Mouse (Mus musculus): ENCODE results near the gene P4hb.
"Not testable (repeated sequence)": the region's sequence is repeated elsewhere in the genome, so short reads cannot be mapped to it uniquely, and the experiment has no call there.

P4hb gene

DNA sequence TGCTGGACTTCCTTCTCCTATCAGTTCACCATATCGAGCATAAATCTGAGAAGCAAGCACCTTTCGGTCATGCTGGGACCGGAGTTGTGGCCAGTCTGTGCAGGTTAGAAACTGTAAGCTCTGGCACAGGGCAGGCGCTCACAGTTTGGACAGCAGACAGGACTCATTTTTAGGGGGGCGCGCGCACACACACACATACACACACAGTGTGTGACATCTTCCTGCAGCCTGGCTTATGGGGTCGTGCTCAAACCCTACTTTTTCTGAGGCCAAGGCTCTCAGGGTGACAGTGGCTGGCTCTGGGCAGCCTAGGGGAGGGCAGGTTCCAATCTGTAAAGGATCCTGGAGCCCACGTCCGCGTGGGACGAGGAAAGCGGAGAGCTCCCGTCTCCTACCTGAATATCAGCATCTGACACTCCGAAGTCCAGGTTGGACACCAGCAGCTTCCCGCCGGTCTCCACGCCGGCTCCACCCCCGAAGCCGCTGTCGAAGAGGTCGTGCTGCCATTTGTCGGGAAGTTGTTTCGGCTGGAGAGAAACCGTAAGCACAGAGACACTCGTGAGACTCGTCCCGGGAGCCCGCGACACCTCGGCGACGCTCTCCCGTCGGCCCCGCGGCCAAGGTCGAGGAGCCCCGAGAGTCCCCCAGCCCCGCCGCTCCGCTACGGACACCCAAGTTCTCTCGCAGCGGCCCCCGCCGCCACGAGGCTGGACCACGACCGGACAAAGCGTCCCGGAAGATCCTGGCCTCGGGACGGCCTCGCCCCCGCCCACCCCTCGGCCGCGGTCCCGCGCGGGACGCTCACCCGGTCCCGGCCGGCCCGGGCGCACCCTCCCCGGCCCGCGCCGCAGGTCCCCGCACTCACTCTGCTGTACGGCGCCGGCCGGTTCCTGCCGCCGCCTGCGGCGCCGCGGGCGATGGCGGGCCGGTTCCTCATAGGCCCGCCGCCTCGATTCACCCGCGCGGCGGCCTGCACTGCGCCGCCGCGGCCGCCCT is 24.5 kb upstream of the P4hb start:
- no peak for DNase-seq

DNA sequence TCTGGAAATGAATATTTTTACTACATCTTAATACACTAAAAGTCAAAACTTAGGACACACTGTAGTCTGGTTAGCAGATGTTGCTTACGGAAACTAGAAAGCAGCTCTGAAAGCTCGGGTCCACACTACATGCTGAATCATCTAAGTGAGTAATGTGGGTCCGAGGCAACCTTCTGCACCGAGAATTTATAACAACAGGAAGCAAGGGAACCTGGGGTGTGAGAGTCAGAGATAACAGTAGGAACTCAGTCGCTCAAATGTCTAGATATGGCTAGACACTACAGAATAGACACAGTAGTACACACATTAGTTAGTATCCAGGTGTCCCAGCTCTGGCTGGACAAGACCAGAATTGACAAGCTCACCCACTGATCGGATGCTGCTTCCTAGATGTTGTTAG is 15.5 kb upstream of the P4hb start:
- DNase-seq, result no peak

DNA sequence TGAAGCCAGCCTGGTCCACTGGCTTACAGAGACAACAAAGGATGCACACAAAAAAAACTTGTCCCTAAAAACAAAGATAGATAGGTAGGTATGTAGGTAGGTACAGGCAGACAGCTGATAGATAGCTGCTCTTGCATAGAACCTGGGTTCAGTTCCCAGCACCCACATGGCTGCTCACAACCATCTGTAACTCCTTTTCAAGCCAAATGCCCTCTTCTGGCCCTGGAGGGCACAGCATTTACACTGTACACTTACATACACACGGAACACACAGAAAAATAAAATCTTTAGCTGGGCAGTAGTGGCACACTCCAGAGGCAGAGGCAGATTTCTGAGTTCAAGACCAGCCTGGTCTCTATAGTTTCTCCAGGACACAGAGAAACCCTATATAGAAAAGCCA is 10.9 kb upstream of the P4hb start:
- DNase-seq, result no peak

DNA sequence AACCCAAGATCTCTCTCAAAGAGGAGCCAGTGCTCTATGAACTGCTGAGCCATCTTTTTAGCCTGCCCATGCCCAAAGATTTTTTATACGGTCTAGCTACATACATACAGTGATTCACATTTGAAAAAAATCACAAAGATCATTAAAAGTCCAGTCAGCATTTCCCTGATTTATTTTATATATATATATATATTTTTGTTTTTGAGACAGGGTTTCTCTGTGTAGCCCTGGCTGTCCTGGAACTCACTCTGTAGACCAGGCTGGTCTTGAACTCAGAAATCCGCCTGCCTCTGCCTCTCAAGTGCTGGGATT is 9.9 kb upstream of the P4hb start:
- DNase-seq, result not testable (repeated sequence)

DNA sequence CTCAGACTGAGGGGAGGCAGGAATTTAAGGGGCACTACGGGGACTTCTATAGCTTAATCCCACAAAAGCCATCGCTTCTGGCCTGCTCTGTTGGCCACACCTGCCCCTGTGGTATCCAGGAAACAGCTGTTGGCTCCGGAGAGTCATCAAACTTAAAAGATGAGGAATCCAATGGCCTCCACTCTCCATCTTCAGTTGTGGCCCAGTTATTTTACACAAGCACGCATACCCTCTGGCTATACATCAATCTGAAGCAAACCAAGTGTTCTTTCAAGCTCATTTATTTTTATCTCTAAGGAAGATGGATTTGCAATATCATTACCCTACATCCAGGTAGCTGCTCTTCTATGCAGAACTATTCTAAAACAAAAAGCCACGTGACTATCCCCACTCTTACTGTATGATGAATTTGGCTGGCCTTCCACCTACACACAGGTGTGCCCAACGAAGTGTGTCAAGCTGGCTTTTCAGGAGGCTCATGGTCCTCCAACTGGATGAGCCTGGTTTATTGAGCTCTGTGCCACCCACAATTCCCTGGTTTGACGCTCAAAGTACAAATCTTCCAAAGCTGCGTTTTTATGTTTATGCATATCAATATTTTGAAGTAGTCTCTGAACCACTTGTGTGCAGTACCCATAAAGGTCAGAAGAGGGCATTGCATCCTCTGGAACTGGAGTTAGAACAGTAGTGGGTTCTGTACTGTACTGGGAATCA is 9.4 kb upstream of the P4hb start:
- DNase-seq, result no peak

DNA sequence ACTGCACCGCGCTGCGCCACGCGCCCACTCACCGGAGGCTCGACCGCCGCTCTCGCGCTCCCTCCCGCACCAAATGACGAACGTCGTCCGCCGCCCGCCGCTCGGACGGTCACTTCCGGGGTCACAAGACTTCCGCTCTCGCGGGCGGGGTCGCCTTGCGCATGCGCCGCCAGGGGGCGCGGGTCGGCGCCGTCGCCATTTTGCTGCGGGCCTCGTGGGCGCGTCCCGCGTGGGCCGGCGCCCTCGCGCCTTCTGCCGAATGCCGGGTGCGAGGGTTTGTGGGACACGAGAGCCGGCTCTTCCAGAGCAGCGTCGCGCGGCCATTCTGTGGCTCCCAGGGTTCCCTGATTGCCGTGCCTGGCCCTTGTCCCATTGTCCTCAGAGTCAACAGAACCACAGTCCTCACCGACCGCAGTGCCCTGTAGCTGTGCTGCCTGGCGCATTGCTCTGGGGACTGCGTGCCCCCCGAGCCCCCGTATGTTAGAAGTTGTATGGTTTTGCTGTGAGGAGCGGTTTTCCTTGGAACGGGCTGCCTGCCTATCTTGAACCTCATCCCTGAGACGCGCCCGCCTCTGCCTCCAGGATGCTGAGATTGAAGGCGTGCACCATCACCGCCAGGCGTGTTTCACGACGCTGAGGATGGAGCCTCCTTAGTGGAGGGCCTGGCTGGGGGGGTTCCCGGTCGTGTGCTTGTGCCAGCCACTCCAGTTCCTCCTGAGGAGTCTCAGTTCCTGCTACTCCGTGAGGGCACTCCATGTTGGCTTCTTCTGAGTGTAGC is 8.6 kb upstream of the P4hb start, which contains the start of gene Arhgdia:
TSS of gene Arhgdia (minus strand) at position 135 of the 778 bp plus-strand sequence.
- peak; percentile 86 for DNase-seq

DNA sequence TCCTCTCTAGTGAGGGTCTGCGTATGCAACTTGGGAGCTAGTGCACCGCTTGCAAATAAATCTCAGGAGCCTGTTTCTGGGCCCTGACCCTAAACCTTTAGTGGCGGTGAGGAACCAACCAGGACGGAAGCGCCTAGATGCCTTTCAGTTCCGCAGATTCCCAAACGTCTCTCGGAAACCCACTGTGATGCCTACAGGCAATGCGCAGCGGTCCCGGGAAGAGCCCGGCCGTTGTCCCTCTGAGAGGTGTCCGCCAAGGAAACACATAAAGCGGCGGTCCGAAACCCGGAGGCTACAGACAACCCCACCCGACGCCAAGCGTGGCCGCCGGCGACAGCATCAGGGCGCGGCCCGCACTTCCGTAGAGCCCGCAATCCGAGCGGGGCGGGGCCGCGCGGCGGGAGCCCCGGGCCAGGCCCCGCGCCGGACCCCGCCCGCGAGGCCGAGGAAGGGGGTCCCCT is 7.8 kb upstream of the P4hb start:
- peak; percentile 31 for DNase-seq

DNA sequence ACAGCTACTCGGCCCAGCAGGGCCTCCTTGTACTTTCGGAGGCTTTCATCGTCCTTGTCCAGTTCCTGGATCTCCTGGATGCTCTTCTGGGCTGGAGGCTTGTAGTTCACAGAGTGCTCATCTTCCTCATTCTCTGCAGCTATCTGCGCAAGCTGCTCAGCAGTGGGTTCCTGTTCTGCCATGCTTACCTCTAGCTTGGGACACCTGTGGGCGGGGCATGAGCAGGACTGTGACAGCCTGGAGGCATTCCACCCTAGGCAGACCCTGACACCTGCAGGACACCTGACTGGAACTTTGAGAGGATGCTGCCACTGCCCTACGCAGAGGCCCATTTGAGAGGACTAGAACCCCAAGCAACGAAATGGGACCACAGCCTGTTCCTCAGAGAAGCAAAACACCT is 7.1 kb upstream of the P4hb start:
- DNase-seq, result peak; percentile 35

DNA sequence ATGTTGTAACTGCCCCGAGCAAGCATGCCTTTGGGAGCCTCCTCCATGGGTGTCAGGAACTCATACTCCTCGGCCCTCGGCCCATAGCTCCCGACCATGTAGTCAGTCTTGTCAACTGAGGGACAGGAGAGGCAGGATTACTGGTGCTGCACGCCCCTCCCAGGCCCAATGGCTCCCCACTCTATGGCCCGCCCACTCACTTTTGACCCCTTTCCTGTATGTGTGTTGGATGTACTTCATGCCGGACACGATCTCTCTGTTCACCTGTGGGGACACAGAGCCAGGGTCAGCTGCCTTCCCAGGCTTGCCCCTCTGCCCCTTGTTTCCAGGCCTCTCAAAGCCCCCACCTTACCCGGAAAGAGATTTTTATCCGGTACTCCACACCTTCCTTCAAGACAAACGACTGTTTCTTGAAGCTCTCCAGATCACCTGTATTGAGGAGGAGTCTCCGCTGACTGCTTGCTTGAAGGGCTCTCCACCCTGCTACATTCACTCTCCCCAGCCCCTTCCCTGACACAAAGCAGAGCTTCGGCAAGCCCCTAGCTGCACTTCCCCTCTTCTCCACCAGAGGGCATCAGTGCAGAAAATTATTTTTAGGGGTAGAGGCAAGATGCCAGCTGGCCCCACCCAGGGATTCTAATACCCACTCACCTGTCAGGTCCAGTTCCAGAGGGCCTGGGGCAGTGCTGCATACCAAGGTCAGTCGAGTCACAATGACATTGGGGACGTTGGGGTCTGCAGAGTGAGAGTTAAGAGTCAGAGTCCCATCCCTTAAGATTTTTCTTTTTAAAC is 6.5 kb upstream of the P4hb start:
- peak; percentile 44 for DNase-seq

DNA sequence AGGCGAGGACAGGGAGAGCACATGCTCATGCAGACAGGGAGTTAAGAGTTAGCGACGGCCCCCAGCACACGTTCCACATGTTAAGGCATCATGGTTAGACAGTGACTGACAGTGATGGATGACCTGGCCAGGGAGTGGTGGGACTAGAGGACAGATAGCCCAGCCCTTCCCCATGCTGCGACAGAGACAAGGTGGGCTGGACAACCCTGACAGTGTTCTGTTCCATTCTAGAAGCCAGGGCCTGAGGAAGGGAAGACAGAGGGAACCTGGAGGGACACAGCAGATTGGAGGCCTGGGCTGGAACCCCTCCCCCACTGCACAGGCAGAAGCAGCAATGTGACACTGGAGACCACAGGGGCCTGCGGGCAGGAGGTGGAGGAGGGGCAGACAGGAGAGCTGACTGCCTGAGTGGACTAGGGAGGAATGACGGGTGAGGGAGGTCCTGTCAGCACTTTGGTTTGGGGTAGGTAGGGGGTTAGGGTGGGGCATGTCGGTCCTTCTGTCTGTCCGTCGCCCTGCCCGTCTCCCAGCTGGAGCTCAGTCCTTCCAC is 5.7 kb upstream of the P4hb start:
- DNase-seq, result no peak

DNA sequence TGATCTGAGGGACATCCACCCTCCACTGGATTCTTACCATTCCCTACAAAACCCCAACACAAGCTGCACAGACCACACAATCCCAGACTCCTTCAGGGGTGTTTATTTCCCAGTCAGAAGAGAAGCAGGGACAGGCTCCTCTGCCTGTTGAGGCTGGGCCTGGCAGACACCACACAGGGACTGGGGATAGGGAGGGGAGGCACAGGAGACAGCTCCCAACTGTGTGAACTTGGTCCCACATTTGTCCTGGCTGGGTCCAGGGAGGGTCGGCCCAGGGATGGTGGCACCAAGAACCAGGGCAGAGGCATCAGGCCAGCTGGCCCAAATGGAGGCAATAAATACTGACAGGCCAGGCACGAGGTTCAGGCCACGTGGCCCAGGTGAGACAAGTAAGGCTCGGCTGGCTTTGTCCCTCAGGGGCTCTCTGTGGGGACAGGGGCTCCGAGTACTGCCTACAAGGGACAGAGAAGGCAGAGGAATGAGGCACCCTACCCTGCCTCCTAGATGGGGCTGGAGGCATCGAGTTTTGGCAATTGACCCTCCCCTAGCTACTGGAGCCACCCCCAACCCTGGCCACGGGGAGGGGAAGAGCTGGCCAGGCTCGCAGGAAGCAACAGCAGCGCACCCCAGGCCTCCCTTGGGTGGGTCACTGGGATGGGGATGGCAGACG is 5.1 kb upstream of the P4hb start:
- DNase-seq, result no peak

DNA sequence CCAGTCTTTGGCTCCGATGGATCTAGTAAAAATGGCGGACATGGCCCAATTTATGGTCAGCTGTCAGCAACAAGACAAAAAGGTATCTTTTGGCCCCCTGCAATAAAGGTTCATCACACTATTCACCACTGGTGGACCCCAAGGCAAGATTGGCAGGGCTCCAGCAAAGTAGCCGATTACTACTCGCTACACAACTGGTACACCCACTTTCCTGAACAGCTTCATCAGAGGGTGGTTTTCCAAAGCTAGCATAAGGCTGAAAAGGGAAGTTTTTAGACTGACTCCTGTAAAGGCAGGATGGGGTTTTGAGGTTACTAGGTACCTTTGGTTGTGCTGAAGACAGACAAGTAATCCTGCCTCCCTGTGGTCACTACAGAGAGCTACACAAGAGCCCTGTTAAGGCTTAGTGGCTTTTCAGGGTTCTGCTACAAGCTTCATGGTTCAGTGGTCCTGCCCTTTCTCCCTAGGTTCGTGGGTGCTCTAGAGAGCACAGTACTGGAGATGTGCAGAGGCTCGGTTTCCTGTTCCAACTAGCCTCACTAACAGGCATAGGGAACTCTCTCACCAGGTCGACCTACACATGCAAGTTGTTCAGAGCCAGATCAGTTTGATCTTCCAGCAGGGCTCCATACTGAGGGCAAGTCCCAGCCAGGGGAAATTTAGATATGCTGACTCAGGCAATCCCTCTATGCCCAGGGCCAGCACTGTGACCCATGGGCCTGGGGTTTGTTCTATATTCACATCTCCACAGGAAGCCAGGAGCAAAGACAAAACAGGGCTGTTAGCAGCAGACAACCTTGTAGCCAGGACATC is 4.4 kb upstream of the P4hb start:
- DNase-seq, result no peak

DNA sequence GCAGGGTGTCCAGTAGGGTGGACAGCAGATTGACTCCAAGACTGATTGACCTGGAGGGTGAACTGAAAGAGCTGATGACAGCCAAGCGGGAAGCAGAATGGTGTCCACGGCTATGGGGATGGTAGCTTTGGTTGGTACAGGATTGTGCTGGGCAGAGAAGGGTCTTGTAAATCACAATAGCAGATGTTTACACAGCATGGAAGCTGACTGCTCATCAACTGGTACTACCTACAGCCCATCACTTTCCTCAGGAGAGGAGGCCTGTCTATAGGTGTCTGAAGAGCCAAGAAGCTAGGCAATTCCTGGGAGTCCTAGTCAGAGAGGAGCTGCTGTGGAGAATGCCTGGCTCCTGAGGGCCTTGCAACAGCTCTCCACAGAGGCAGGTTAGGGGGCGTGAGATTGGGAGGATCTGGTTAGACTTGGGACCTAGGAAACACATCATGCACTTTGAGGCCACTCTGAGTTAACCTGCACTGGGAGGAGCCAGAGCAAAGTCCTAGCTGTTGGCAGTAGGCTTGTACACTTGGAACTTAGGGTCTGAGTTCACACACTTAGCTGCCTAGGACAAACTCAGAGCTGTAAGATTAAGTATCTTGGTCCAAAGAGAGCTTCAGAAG is 3.4 kb upstream of the P4hb start:
- no peak for DNase-seq

DNA sequence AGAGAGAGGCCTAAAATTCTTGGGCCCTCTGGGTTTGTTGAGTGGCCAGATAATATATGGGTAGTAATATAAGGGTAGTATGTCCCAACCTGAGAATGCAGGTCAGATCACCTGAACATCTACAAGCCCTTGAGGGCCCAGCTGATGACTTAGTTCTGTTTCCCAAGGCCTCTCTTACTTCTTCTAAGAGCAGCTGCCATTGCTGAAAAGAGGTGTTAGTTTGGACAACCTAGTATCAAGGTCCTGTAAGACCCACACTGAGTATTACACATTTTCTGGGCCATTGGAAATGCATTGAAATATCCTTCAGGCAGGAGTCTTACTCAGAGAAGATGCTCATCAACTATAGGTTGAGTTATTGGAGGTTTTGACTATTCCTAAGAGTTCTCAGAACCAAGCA is 2.9 kb upstream of the P4hb start:
- DNase-seq, result no peak

DNA sequence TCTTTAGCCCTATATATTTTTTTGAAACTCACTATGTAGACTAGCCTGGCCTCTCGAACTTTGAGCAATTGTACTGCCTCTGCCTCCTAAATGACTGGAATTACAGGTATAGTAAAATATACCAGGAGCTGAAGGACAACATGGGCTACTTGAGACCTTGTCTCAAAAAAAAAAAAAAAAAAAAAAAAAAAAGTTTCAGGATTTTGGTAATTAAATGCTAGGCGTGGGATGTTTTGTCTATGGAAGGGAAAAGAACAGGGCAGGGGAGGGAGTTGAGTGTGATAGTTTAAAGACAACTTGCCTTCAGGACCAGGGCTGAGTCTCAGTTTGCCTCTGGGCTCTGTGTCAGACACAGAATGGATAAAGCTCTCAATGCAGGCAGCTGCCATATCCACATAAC is 2.0 kb upstream of the P4hb start:
- DNase-seq, result no peak

DNA sequence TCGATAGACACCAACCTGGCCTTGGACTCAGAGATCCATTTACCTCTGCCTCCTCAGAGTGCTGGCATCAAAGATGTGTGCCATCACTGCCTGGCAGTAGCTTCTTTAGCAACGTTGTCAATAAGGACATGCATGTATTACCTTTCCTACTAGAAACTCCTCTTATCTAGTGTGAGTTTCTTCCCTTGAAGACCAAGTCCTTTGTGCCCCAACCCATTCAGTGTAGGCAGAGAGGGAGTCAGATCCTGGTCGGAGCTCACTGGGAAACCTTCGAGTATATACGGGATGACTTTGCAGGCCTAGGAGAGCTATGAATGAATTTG is 1.2 kb upstream of the P4hb start:
- no peak for DNase-seq

DNA sequence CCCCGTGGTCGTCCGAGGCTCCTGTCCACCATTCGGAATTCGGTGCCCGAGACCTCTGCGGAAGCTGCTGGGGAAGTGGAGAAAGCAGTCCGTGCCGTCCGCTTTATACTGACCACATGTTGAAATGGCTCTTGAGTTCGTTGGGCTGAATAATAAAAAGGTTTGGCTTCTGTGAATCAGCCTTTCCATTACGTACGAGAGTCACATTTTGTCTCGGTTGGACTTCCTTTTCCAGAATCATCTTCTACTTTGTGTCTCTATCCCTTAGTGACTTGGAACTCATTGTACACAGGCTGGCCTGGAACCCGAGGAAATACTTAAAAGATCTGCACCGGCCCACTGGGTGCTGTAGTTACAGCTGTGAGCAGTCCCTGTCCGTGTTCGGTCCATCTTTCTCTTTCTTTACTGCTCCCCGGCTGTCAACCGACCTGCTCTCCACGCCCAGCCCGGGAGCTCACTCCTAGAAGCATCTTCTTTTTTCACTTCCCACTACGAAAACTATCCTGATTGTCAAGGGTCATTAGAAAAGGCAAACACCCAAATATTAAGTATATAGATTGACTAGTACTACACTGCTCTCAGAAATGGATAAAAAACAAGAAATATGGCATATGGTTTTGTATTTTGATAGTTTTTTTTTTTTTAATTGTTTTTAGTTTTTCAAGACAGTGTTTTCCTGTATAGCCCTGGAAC is 678 bp upstream of the P4hb start:
- DNase-seq, result no peak

DNA sequence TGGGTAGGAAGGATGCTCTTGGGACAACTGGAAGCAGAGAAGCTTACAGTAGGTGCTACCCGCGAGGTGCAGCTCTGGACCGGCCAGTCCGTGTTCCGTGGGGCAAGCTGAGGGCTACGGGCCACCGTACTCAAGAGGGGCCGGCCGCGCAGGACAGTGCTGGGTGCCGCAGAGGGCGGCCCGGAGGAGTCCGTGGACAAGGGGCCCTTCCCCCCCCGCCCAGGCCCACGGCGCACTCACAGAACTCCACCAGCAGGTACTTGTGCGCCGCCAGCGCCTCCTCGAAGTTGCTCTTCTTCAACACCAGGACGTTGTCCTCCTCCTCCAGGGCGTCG is 669 bp downstream of the P4hb start:
- DNase-seq, result no peak

DNA sequence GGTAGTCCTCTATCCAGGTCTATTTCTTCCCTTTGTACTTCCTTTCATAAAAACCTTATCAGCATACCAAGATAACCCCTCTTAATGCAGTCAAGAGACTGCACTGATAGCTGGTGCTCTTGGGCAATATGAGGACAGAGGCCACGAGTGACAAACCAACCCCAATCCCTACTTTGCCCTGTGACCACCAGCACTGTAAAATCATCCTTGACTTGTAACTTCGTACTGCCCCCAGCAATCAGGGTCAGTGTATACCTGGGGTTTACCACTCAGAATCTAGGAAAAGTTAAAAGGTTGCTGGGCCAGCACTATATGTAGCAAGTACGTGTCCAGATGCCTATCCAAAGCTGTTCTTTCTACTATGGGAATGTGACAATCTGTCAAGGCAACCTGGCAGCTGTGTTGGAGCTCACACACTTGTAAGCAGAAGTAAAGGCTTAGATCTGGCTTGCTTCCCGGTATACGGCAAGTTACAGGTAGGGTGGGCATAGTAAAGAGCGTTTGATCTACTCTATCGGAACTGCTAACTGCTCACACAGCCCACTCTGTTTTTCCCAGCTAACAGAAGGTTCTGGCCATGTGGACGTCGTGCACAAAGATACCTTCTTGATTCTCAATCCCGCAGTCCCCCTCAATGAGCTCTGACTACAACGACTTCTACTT is 1.2 kb downstream of the P4hb start:
- DNase-seq, result peak; percentile 21
